Mouse (Mus musculus): Measurements from ENCODE around the gene Gm12184.
A peak's percentile ranks its signal among the peaks of the same experiment; 100 is the strongest.
"Not testable (repeated sequence)": the region's sequence is repeated elsewhere in the genome, so short reads cannot be mapped to it uniquely, and the experiment has no call there.

The Gm12184 gene

DNA sequence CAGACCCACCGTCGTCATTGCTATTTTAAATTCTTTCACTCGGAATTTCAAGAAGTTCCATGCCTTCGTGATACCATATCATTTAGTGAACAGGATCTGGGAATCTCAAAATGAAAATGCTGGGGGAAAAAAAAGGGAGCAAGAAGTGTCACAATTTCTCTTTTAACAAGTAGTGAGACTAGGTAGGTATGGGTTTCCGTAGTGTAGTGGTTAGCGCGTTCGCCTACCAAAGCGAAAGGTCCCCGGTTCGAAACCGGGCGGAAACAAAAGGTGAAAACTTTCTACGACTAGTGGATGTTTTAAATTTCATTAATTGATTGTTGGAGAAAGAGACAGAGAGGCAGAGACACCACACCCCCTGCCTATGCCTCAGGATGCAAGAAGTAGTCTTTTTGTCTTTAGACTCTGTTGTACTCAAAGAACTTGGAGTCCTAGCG, 2.9 kb downstream of the Gm12184 start:
- DNase-seq (ENCODE audit: low spot score in 2 of 2), result peak in 1 of 2 experiments; percentile 52

- no peak for DNase-seq (ENCODE audit: low spot score in 2 of 2)
Measured at GRCm38 (mm10) chr11:48822768-48823512, 3.5 kb downstream of the Gm12184 start.

GRCm38 (mm10) chr11:48821299-48821698, 5.2 kb downstream of the Gm12184 start:
- not testable (repeated sequence) for DNase-seq (ENCODE audit: low spot score in 2 of 2)

GRCm38 (mm10) chr11:48820308-48820674, 6.2 kb downstream of the Gm12184 start:
- no peak for DNase-seq (ENCODE audit: low spot score in 2 of 2)

DNA sequence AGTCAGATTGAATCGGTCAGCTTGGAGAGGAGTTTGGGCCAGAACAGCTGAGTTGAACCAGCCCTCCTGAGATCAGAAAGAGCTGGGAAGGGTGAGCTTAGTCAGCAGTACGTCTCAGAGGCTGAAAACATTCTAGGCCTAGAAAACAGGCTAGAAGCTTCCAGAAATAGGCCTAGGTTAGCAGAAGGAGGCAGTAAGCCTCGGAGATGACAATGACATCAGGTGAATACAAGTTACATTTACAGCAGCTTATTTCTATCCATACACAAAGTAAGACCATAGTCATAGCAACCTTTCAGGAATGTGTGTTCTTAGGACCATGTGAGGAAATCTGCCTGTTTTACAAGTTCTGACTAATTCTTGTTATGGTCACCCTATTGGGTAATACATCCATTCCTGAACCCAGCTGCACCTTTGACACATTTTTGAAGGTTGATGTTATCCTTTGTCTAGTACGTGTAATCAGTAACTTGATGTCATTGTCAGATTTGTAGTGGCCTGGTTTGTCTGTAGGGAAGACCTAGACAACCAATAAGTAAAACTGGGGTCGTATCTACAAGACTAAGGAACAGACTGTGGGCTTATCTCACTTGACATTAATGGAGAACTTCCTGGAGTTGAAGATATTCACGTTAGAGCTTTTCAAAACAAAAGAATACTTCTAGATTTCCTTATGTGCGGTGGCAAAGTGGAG, 6.7 kb downstream of the Gm12184 start:
- no peak for DNase-seq (ENCODE audit: low spot score in 2 of 2)

DNA sequence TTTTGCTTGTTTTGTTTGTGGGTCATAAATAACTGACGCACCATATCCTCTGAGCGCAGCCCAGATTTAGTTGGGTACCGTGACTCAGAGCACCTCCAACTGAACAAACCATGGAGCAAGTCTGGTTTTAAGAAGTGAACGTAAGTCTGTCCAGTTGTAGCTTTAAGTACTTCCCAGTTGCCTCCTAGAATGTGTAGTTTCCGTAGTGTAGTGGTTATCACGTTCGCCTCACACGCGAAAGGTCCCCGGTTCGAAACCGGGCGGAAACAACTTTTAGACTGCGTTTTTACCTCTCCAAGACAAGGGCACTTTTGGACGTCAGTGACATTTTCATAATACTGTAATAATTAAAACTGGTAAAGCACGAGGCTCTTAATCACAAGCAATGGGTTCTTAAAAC, 8.1 kb downstream of the Gm12184 start:
- DNase-seq (ENCODE audit: low spot score in 2 of 2), result peak in 1 of 2 experiments; percentile 77

DNA sequence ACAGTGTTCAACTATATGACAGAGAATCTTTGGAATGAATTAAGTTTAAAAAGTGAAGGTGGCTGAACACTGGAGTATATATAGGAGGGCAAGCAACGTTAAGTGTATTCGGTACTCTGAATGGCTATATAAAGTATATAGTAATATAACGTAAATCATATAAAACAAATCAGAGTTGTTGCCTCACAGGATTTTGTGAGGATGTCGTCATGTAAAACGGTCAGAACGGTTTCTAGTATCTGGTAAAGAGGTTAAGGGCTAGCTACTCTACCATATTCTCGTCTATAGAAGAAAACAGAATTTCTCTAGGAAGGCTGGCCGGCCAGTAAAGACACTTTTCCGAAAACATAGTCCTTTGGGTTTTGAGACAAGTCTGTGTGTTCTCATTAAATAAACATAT, 8.7 kb downstream of the Gm12184 start:
- DNase-seq (ENCODE audit: low spot score in 2 of 2), result no peak

- DNase-seq (ENCODE audit: low spot score in 2 of 2), result peak; percentile 97 to 98
Measured at GRCm38 (mm10) chr11:48816800-48817665, 9.4 kb downstream of the Gm12184 start, which contains the start of gene Trim41. TSS of gene Trim41 (minus strand) at chr11:48817353.

GRCm38 (mm10) chr11:48816281-48816781, 10.1 kb downstream of the Gm12184 start:
- DNase-seq (ENCODE audit: low spot score in 2 of 2), result peak in 1 of 2 experiments; percentile 63

GRCm38 (mm10) chr11:48815851-48816250, 10.6 kb downstream of the Gm12184 start:
- no peak for DNase-seq (ENCODE audit: low spot score in 2 of 2)

DNA sequence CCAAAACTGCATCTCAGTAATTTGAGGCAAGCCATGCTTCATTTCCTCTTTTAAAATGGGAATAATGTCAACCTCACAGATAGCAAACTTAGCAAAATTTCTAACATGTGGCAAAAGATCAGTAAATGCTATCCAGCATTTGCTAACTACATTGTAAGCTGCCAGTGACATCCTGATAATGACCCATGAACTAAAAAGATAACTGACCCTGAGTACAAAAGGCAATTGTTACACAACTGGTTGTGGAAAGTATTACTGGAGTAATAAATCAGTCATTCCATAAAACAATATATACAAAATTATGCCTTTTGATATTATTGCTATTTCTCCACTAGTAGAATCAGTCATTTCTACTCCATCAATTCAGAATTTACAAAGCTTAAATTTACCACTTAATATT, 12.7 kb downstream of the Gm12184 start:
- DNase-seq (ENCODE audit: low spot score in 2 of 2), result no peak

- DNase-seq (ENCODE audit: low spot score in 2 of 2), result no peak
Measured at GRCm38 (mm10) chr11:48810142-48810541, 16.3 kb downstream of the Gm12184 start.

DNA sequence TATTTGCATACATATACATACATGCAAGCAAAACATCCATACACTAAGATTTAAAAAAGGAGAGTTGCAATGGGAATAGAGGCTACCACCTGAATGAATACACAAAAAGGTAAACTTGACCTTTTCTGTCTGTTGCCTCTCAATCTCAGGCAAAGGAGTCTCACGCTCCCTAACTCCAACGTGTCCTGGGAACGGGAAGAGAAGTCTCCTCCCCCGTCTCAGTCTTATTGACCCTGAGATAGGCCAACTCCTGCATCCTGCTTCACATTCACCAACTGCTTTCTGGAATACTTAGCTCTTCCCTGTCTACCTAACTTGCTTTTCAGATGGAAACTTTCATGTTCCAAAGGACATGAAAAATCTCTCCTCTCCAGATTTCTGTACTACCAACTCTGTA, 17.0 kb downstream of the Gm12184 start:
- no peak for DNase-seq (ENCODE audit: low spot score in 2 of 2)

DNA sequence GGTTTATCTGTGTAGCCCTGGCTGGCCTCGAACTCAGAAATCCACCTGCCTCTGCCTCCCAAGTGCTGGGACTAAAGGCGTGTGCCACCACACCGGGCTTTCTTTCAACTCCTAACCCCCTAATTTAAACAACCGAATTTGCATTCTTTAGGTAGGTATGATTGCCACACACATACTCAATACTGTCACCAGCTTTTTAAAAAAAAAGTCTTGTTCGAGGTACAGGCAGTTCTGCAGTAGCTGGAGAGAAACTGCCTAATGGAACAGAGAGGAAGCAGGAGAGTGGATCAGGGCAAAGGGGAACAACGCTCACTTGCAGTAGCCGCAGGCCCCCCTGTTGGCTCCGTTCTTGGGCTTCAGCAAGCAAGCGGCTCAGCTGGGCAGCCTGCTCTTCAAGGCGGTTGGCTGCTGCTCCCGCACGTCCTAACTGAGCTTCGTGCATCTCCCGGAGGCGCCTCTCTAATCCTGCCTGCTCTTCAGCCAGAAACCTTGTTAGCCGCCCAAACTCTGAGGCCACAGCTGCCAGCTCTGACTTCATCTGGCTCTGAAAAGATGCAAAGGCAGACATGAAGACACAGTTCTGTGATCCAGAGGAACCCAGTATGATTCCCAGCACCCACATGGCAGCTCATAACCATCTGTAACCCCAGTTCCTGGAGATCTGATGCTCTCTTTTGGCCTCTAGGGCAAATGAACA, 17.6 kb downstream of the Gm12184 start:
- no peak for DNase-seq (ENCODE audit: low spot score in 2 of 2)

- no peak for DNase-seq (ENCODE audit: low spot score in 2 of 2)
Measured at GRCm38 (mm10) chr11:48808304-48808646, 18.2 kb downstream of the Gm12184 start.

GRCm38 (mm10) chr11:48807563-48808303, 18.7 kb downstream of the Gm12184 start:
- no peak for DNase-seq (ENCODE audit: low spot score in 2 of 2)

- no peak for DNase-seq (ENCODE audit: low spot score in 2 of 2)
Measured at GRCm38 (mm10) chr11:48806856-48807562, 19.4 kb downstream of the Gm12184 start.

GRCm38 (mm10) chr11:48804922-48805321, 21.5 kb downstream of the Gm12184 start:
- no peak for DNase-seq (ENCODE audit: low spot score in 2 of 2)

DNA sequence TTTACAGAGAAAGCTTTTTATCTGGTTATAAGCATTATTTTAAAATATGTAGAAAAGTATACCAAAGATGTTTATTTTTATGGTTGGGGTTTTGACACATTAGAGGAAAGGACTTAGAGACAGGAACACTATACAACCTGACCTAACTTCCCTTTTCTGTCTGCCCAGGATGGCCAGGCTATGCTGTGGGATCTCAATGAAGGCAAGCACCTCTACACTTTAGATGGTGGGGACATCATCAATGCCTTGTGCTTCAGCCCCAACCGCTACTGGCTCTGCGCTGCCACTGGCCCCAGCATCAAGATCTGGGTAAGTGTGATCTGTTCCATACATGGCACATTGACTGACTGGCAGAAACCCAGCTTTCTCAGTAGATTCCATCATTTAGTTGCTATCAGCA, 22.5 kb downstream of the Gm12184 start:
- DNase-seq (ENCODE audit: low spot score in 2 of 2), result no peak

Measured in cerebellum, postnatal 4 days (tissue).